Mouse (Mus musculus): ENCODE measurements at regions not wholly inside any gene's neighbourhood (a gene's known extent, or its start where the extent isn't known, plus 50 kb on each side); places are given as distances from the start of the nearest gene placed in this dataset.

GRCm38 (mm10) chr2:115214292-115214691 is 367.2 kb upstream of the BC052040 start:
- TF ChIP-seq CTCF (IDR thresholded peaks at IDR 0.05; ENCODE audit: control insufficient read depth, insufficient read depth, insufficient read length): no peak
- no peak for TF ChIP-seq MAX (IDR thresholded peaks at IDR 0.05)
- no peak for TF ChIP-seq MYOD1 (IDR thresholded peaks at IDR 0.05; ENCODE audit: control insufficient read depth, insufficient read length, low read depth)
- TF ChIP-seq USF1 (IDR thresholded peaks at IDR 0.05; ENCODE audit: low read depth): no peak

All from C2C12 (cell line).